Mouse (Mus musculus): ENCODE results near the gene Dennd6b. TPM values are rescaled to one million over a fixed set of nuclear protein-coding genes. Genes with fewer than 3 reads are reported as not detected.

The Dennd6b gene
- polyA plus RNA-seq, 1 experiment: 9.1 TPM

- peak overlapping the region; percentile 7; the same call in 1 of the 2 replicates for H3K4me3 ChIP-seq (ENCODE audit: low read depth, low read length)
Observed at GRCm38 (mm10) chr15:89177121-89177520, 19.2 kb downstream of the Dennd6b start.

GRCm38 (mm10) chr15:89175411-89176155 is 20.7 kb downstream of the Dennd6b start:
- Histone ChIP-seq H3K36me3 (ENCODE audit: control insufficient read depth, insufficient read depth, low read length, poor library complexity, severe bottlenecking) (no peaks in the 10 kb centered on the region), H3K27me3 (ENCODE audit: control insufficient read depth, insufficient read depth, low read length, poor library complexity, severe bottlenecking) (no peaks in the 10 kb centered on the region), H3K27ac (ENCODE audit: insufficient read depth, low read length) (0 out of 2 replicates have a peak overlapping the region, but pooled peaks have one; percentile 4), H3K9ac (ENCODE audit: low read depth, poor library complexity, severe bottlenecking) (no peak overlapping the region), H3K4me1 (ENCODE audit: control insufficient read depth, insufficient read depth, low read length) (peaks cover 14% of the 10 kb centered on the region), H3K4me3 (ENCODE audit: low read depth, low read length) (no peak overlapping the region), H3K9me3 (replicated peaks; ENCODE audit: control insufficient read depth, insufficient read depth, low read length, poor library complexity, severe bottlenecking) (no peaks in the 10 kb centered on the region)
- no peak for TF ChIP-seq POLR2A (IDR thresholded peaks at IDR 0.05; ENCODE audit: insufficient read depth, low read length)
- no peak for TF ChIP-seq EP300 (IDR thresholded peaks at IDR 0.05; ENCODE audit: insufficient read depth, low read depth, low read length)
- no peak for TF ChIP-seq CTCF (IDR thresholded peaks at IDR 0.05; ENCODE audit: low read depth, low read length)

More at GRCm38 (mm10) chr15:89177121-89177520, 19.2 kb downstream of the Dennd6b start:
- peak overlapping the region; percentile 83 for H3K27ac ChIP-seq (ENCODE audit: insufficient read depth, low read length)
- peaks cover 14% of the 10 kb centered on the region for H3K4me1 ChIP-seq (ENCODE audit: control insufficient read depth, insufficient read depth, low read length)
- H3K9ac ChIP-seq (ENCODE audit: low read depth, poor library complexity, severe bottlenecking): 0 out of 2 replicates have a peak overlapping the region, but pooled peaks have one; percentile 81
- TF ChIP-seq EP300 (IDR thresholded peaks at IDR 0.05; ENCODE audit: insufficient read depth, low read depth, low read length) (peak; percentile 95), POLR2A (IDR thresholded peaks at IDR 0.05; ENCODE audit: insufficient read depth, low read length) (no peak)
- H3K27me3 ChIP-seq (ENCODE audit: control insufficient read depth, insufficient read depth, low read length, poor library complexity, severe bottlenecking): no peaks in the 10 kb centered on the region
- H3K36me3 ChIP-seq (ENCODE audit: control insufficient read depth, insufficient read depth, low read length, poor library complexity, severe bottlenecking): no peaks in the 10 kb centered on the region
- H3K9me3 ChIP-seq (replicated peaks; ENCODE audit: control insufficient read depth, insufficient read depth, low read length, poor library complexity, severe bottlenecking): no peaks in the 10 kb centered on the region

- Histone ChIP-seq H3K27me3 (ENCODE audit: control insufficient read depth, insufficient read depth, low read length, poor library complexity, severe bottlenecking) (no peaks in the 10 kb centered on the region), H3K9ac (ENCODE audit: low read depth, poor library complexity, severe bottlenecking) (peak overlapping the region; percentile 11; the same call in 1 of the 2 replicates), H3K27ac (ENCODE audit: insufficient read depth, low read length) (0 out of 2 replicates have a peak overlapping the region, but pooled peaks have one; percentile 4), H3K4me1 (ENCODE audit: control insufficient read depth, insufficient read depth, low read length) (peaks cover 16% of the 10 kb centered on the region), H3K36me3 (ENCODE audit: control insufficient read depth, insufficient read depth, low read length, poor library complexity, severe bottlenecking) (no peaks in the 10 kb centered on the region), H3K9me3 (replicated peaks; ENCODE audit: control insufficient read depth, insufficient read depth, low read length, poor library complexity, severe bottlenecking) (no peaks in the 10 kb centered on the region), H3K4me3 (ENCODE audit: low read depth, low read length) (no peak overlapping the region)
- TF ChIP-seq CTCF (IDR thresholded peaks at IDR 0.05; ENCODE audit: low read depth, low read length): no peak
- TF ChIP-seq EP300 (IDR thresholded peaks at IDR 0.05; ENCODE audit: insufficient read depth, low read depth, low read length): peak; percentile 73
- no peak for TF ChIP-seq POLR2A (IDR thresholded peaks at IDR 0.05; ENCODE audit: insufficient read depth, low read length)
Observed at GRCm38 (mm10) chr15:89174889-89175339, 21.4 kb downstream of the Dennd6b start.

GRCm38 (mm10) chr15:89173906-89174214 is 22.4 kb downstream of the Dennd6b start:
- H3K36me3 ChIP-seq (ENCODE audit: control insufficient read depth, insufficient read depth, low read length, poor library complexity, severe bottlenecking): no peaks in the 10 kb centered on the region
- TF ChIP-seq POLR2A (IDR thresholded peaks at IDR 0.05; ENCODE audit: insufficient read depth, low read length) (no peak), EP300 (IDR thresholded peaks at IDR 0.05; ENCODE audit: insufficient read depth, low read depth, low read length) (peak; percentile 78), CTCF (IDR thresholded peaks at IDR 0.05; ENCODE audit: low read depth, low read length) (no peak)
- H3K4me3 ChIP-seq (ENCODE audit: low read depth, low read length): peak overlapping the region; percentile 72
- no peaks in the 10 kb centered on the region for H3K9me3 ChIP-seq (replicated peaks; ENCODE audit: control insufficient read depth, insufficient read depth, low read length, poor library complexity, severe bottlenecking)
- no peaks in the 10 kb centered on the region for H3K27me3 ChIP-seq (ENCODE audit: control insufficient read depth, insufficient read depth, low read length, poor library complexity, severe bottlenecking)
- peaks cover 21% of the 10 kb centered on the region for H3K4me1 ChIP-seq (ENCODE audit: control insufficient read depth, insufficient read depth, low read length)
- H3K9ac ChIP-seq (ENCODE audit: low read depth, poor library complexity, severe bottlenecking): peak overlapping the region; percentile 70
- H3K27ac ChIP-seq (ENCODE audit: insufficient read depth, low read length): no peak overlapping the region

GRCm38 (mm10) chr15:89173024-89173905 is 23.0 kb downstream of the Dennd6b start:
- Histone ChIP-seq H3K27ac (ENCODE audit: insufficient read depth, low read length) (no peak overlapping the region), H3K36me3 (ENCODE audit: control insufficient read depth, insufficient read depth, low read length, poor library complexity, severe bottlenecking) (no peaks in the 10 kb centered on the region), H3K4me1 (ENCODE audit: control insufficient read depth, insufficient read depth, low read length) (peaks cover 22% of the 10 kb centered on the region), H3K9ac (ENCODE audit: low read depth, poor library complexity, severe bottlenecking) (peak overlapping the region; percentile 70), H3K4me3 (ENCODE audit: low read depth, low read length) (peak overlapping the region; percentile 72), H3K27me3 (ENCODE audit: control insufficient read depth, insufficient read depth, low read length, poor library complexity, severe bottlenecking) (no peaks in the 10 kb centered on the region), H3K9me3 (replicated peaks; ENCODE audit: control insufficient read depth, insufficient read depth, low read length, poor library complexity, severe bottlenecking) (no peaks in the 10 kb centered on the region)
- TF ChIP-seq CTCF (IDR thresholded peaks at IDR 0.05; ENCODE audit: low read depth, low read length) (no peak), POLR2A (IDR thresholded peaks at IDR 0.05; ENCODE audit: insufficient read depth, low read length) (no peak), EP300 (IDR thresholded peaks at IDR 0.05; ENCODE audit: insufficient read depth, low read depth, low read length) (no peak)
